Mouse (Mus musculus): ENCODE measurements at regions not wholly inside any gene's neighbourhood (a gene's known extent, or its start where the extent isn't known, plus 50 kb on each side); places are given as distances from the start of the nearest gene placed in this dataset.

DNA sequence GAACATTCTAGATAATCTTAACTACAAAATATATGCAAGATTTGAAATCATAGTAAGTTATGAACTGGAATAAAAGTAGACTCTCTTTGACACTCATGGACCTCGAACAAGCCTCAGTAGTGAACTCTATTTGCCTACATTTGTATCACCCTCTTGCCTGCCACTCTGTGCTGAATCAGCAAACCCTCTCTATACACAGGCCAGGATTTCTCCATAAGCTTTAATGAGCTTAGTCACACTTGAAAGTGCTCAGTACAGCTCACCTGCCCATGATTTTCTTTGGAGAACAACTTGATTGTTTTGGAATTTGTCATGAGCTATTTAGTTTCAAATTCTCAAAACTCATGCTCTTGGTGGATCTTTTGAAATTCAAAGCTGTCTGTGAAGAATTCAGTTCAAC lies 361.0 kb downstream of the Pdgfc start:
- TF ChIP-seq POLR2A (IDR thresholded peaks at IDR 0.05; ENCODE audit: borderline replicate concordance, extremely low read depth, insufficient read depth, insufficient read length): no peak
- H3K27ac ChIP-seq (replicated peaks; ENCODE audit: low read depth, low read length): no peak overlapping the region
- H3K27me3 ChIP-seq (ENCODE audit: control insufficient read depth, insufficient read depth, low read length): no peaks in the 10 kb centered on the region
- H3K4me3 ChIP-seq (replicated peaks; ENCODE audit: low read length): no peak overlapping the region
- WGBS: 94% methylated on average over 1 of the region's 1 CpGs
- H3K9ac ChIP-seq (ENCODE audit: low read depth, low read length, severe bottlenecking): no peak overlapping the region
- no peaks in the 10 kb centered on the region for H3K4me1 ChIP-seq (ENCODE audit: control insufficient read depth, insufficient read depth, low read length)
- DNase-seq (ENCODE audit: low spot score) (no peak), ATAC-seq (ENCODE audit: low FRiP score, low read depth) (no peak)
- H3K4me2 ChIP-seq (replicated peaks; ENCODE audit: low read depth, low read length, severe bottlenecking): no peak overlapping the region
- no peaks in the 10 kb centered on the region for H3K36me3 ChIP-seq (ENCODE audit: control insufficient read depth, insufficient read depth, low read length)
- H3K9me3 ChIP-seq (ENCODE audit: control insufficient read depth, low read length): no peaks in the 10 kb centered on the region

- no peaks in the 10 kb centered on the region for H3K27me3 ChIP-seq (ENCODE audit: control insufficient read depth, insufficient read depth, low read length)
- no peak overlapping the region for H3K4me3 ChIP-seq (replicated peaks; ENCODE audit: low read length)
- no peaks in the 10 kb centered on the region for H3K36me3 ChIP-seq (ENCODE audit: control insufficient read depth, insufficient read depth, low read length)
- no peak overlapping the region for H3K9ac ChIP-seq (ENCODE audit: low read depth, low read length, severe bottlenecking)
- no peak for DNase-seq (ENCODE audit: low spot score)
- no peaks in the 10 kb centered on the region for H3K4me1 ChIP-seq (ENCODE audit: control insufficient read depth, insufficient read depth, low read length)
- H3K9me3 ChIP-seq (ENCODE audit: control insufficient read depth, low read length): no peaks in the 10 kb centered on the region
- no peak overlapping the region for H3K4me2 ChIP-seq (replicated peaks; ENCODE audit: low read depth, low read length, severe bottlenecking)
- no peak for ATAC-seq (ENCODE audit: low FRiP score, low read depth)
- H3K27ac ChIP-seq (replicated peaks; ENCODE audit: low read depth, low read length): no peak overlapping the region
- 79% methylated on average over 1 of the region's 1 CpGs for WGBS
- no peak for TF ChIP-seq POLR2A (IDR thresholded peaks at IDR 0.05; ENCODE audit: borderline replicate concordance, extremely low read depth, insufficient read depth, insufficient read length)
These were observed 364.8 kb downstream of the Pdgfc start for GRCm38 (mm10) chr3:81401028-81401427.

- Histone ChIP-seq H3K36me3 (ENCODE audit: control insufficient read depth, insufficient read depth, low read length) (no peaks in the 10 kb centered on the region), H3K27ac (replicated peaks; ENCODE audit: low read depth, low read length) (no peak overlapping the region), H3K4me2 (replicated peaks; ENCODE audit: low read depth, low read length, severe bottlenecking) (no peak overlapping the region), H3K9me3 (ENCODE audit: control insufficient read depth, low read length) (no peaks in the 10 kb centered on the region), H3K4me1 (ENCODE audit: control insufficient read depth, insufficient read depth, low read length) (no peaks in the 10 kb centered on the region), H3K27me3 (ENCODE audit: control insufficient read depth, insufficient read depth, low read length) (no peaks in the 10 kb centered on the region), H3K4me3 (replicated peaks; ENCODE audit: low read length) (no peak overlapping the region), H3K9ac (ENCODE audit: low read depth, low read length, severe bottlenecking) (no peak overlapping the region)
- 67% methylated on average over 1 of the region's 1 CpGs for WGBS
- ATAC-seq (ENCODE audit: low FRiP score, low read depth): no peak
- TF ChIP-seq POLR2A (IDR thresholded peaks at IDR 0.05; ENCODE audit: borderline replicate concordance, extremely low read depth, insufficient read depth, insufficient read length): no peak
- DNase-seq (ENCODE audit: low spot score): no peak
These were observed 372.7 kb downstream of the Pdgfc start for GRCm38 (mm10) chr3:81408914-81409313.

GRCm38 (mm10) chr3:81421875-81422274 lies 385.7 kb downstream of the Pdgfc start:
- no peak overlapping the region for H3K9ac ChIP-seq (ENCODE audit: low read depth, low read length, severe bottlenecking)
- H3K27me3 ChIP-seq (ENCODE audit: control insufficient read depth, insufficient read depth, low read length): no peaks in the 10 kb centered on the region
- H3K4me2 ChIP-seq (replicated peaks; ENCODE audit: low read depth, low read length, severe bottlenecking): no peak overlapping the region
- H3K27ac ChIP-seq (replicated peaks; ENCODE audit: low read depth, low read length): no peak overlapping the region
- no peak overlapping the region for H3K4me3 ChIP-seq (replicated peaks; ENCODE audit: low read length)
- no peak for DNase-seq (ENCODE audit: low spot score)
- no peak for ATAC-seq (ENCODE audit: low FRiP score, low read depth)
- H3K9me3 ChIP-seq (ENCODE audit: control insufficient read depth, low read length): no peaks in the 10 kb centered on the region
- 50% methylated on average over 1 of the region's 1 CpGs for WGBS
- H3K4me1 ChIP-seq (ENCODE audit: control insufficient read depth, insufficient read depth, low read length): no peaks in the 10 kb centered on the region
- no peaks in the 10 kb centered on the region for H3K36me3 ChIP-seq (ENCODE audit: control insufficient read depth, insufficient read depth, low read length)
- TF ChIP-seq POLR2A (IDR thresholded peaks at IDR 0.05; ENCODE audit: borderline replicate concordance, extremely low read depth, insufficient read depth, insufficient read length): no peak

DNA sequence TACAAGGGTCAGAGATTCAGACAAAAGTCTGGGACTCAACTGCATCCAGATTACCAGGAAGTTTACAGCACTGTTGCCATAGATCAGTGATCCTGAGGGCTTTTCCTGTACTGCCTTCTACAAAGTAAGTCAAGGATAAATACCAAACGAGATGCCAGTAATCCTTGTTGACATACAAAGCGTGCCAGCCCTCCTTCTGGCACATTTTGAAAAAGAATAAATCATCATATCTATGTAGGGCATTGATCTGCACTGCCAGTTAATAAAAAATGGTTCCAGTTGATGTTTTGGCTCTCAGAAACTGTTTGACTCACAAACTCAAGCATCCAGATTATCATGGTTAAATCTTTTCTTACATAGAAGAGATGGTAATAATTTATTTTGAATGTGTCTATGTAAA lies 390.5 kb downstream of the Pdgfc start:
- H3K9me3 ChIP-seq (ENCODE audit: control insufficient read depth, low read length): no peaks in the 10 kb centered on the region
- no peak overlapping the region for H3K27ac ChIP-seq (replicated peaks; ENCODE audit: low read depth, low read length)
- H3K9ac ChIP-seq (ENCODE audit: low read depth, low read length, severe bottlenecking): no peak overlapping the region
- no peak overlapping the region for H3K4me2 ChIP-seq (replicated peaks; ENCODE audit: low read depth, low read length, severe bottlenecking)
- H3K27me3 ChIP-seq (ENCODE audit: control insufficient read depth, insufficient read depth, low read length): no peaks in the 10 kb centered on the region
- no peak for DNase-seq (ENCODE audit: low spot score)
- no peaks in the 10 kb centered on the region for H3K36me3 ChIP-seq (ENCODE audit: control insufficient read depth, insufficient read depth, low read length)
- H3K4me3 ChIP-seq (replicated peaks; ENCODE audit: low read length): no peak overlapping the region
- 52% methylated on average over 2 of the region's 2 CpGs for WGBS
- H3K4me1 ChIP-seq (ENCODE audit: control insufficient read depth, insufficient read depth, low read length): no peaks in the 10 kb centered on the region
- ATAC-seq (ENCODE audit: low FRiP score, low read depth): no peak
- TF ChIP-seq POLR2A (IDR thresholded peaks at IDR 0.05; ENCODE audit: borderline replicate concordance, extremely low read depth, insufficient read depth, insufficient read length): no peak
